Mouse (Mus musculus) forebrain, embryonic 13.5 days (tissue): ENCODE data around the gene Hist1h4d. TPM values are rescaled to one million over a fixed set of nuclear protein-coding genes. Genes with fewer than 3 reads are reported as not detected.
"Not testable (repeated sequence)": the region's sequence is repeated elsewhere in the genome, so short reads cannot be mapped to it uniquely, and the experiment has no call there.

ENCODE experiments used
- ATAC-seq: fragments of 200-750 bp; cut with Nextera tagmentation; 2 replicates; pipeline ENCODE4 v1.8.0; 2017
- H3K27ac ChIP-seq: fragments of 300-500 bp; sonication (generic); 2 replicates; pipeline ENCODE4 v1.5.1; 2015; ENCODE audit warnings: inconsistent platforms, mild to moderate bottlenecking, moderate library complexity
- H3K27me3 ChIP-seq: fragments of 300-500 bp; sonication (generic); 2 replicates; pipeline ENCODE4 v1.6.1; 2015; ENCODE audit warnings: mild to moderate bottlenecking, inconsistent platforms
- H3K36me3 ChIP-seq: fragments of 300-500 bp; sonication (generic); 2 replicates; pipeline ENCODE4 v1.6.1; 2015; ENCODE audit warnings: mild to moderate bottlenecking, inconsistent platforms; ENCODE audit not compliant: poor library complexity, severe bottlenecking
- H3K4me1 ChIP-seq: fragments of 300-500 bp; sonication (generic); 2 replicates; pipeline ENCODE4 v1.6.1; 2015; ENCODE audit warnings: inconsistent platforms
- H3K4me2 ChIP-seq: fragments of 300-500 bp; sonication (generic); 2 replicates; pipeline ENCODE4 v1.6.1; 2015; ENCODE audit warnings: inconsistent platforms, mild to moderate bottlenecking, moderate library complexity
- H3K4me3 ChIP-seq: fragments of 300-500 bp; sonication (generic); 2 replicates; pipeline ENCODE4 v1.5.1; 2015; ENCODE audit warnings: mild to moderate bottlenecking, inconsistent platforms
- H3K9ac ChIP-seq: fragments of 300-500 bp; sonication (generic); 2 replicates; pipeline ENCODE4 v1.6.1; 2015; ENCODE audit warnings: mild to moderate bottlenecking, inconsistent platforms
- H3K9me3 ChIP-seq: fragments of 300-500 bp; sonication (generic); replicated peaks from 2 replicates; pipeline ENCODE4 v1.6.1; 2016; ENCODE audit warnings: inconsistent platforms
- WGBS: fragments of 180-500 bp; shearing (Covaris S2); methylation state at CpG from one replicate; pipeline ENCODE4 v1.1.7; 2015; 5-methylcytosine and 5-hydroxymethylcytosine counted together
- polyA plus RNA-seq: library from polyadenylated mRNA; unstranded; fragments of >200 nt; fragmentation: Nextera tagmentation; extraction: Ambion mirVana; gene quantifications from 2 replicates; pipeline ENCODE4 v1.2.1, GENCODE M21; 2015

Gene Hist1h4d
- polyA plus RNA-seq, 1 experiment from 2014 or later, result 172 TPM

GRCm38 (mm10) chr13:23571022-23571503 is 10.3 kb upstream of the Hist1h4d start, which contains the start of the genes Hist1h2ae and Hist1h2bg:
Hist1h2ae (minus strand) TSS chr13:23571220.
Hist1h2bg (plus strand) TSS chr13:23571396.
- Histone ChIP-seq H3K9ac (peak within 1 kb of the TSS; percentile 86), H3K4me1 (peaks cover 23% of the 10 kb centered on the region), H3K36me3 (no peaks in the 10 kb centered on the region), H3K27me3 (no peaks in the 10 kb centered on the region), H3K27ac (peak within 1 kb of the TSS; percentile 97), H3K9me3 (no peaks in the 10 kb centered on the region), H3K4me2 (peak within 1 kb of the TSS; percentile 75), H3K4me3 (peak within 1 kb of the TSS; percentile 51)
- ATAC-seq, result peak; percentile 90
- WGBS, result under 1% methylated on average over 18 of the region's 18 CpGs

GRCm38 (mm10) chr13:23571504-23572217 is 9.7 kb upstream of the Hist1h4d start:
- ATAC-seq, H3K9me3 ChIP-seq, H3K27me3 ChIP-seq, H3K36me3 ChIP-seq: not testable (repeated sequence)
- peaks cover 29% of the 10 kb centered on the region for H3K4me1 ChIP-seq
- peak overlapping the region; percentile 86 for H3K9ac ChIP-seq
- WGBS, result under 1% methylated on average over 12 of the region's 34 CpGs
- peak overlapping the region; percentile 75 for H3K4me2 ChIP-seq
- peak overlapping the region; percentile 51 for H3K4me3 ChIP-seq
- H3K27ac ChIP-seq, result peak overlapping the region; percentile 97

DNA sequence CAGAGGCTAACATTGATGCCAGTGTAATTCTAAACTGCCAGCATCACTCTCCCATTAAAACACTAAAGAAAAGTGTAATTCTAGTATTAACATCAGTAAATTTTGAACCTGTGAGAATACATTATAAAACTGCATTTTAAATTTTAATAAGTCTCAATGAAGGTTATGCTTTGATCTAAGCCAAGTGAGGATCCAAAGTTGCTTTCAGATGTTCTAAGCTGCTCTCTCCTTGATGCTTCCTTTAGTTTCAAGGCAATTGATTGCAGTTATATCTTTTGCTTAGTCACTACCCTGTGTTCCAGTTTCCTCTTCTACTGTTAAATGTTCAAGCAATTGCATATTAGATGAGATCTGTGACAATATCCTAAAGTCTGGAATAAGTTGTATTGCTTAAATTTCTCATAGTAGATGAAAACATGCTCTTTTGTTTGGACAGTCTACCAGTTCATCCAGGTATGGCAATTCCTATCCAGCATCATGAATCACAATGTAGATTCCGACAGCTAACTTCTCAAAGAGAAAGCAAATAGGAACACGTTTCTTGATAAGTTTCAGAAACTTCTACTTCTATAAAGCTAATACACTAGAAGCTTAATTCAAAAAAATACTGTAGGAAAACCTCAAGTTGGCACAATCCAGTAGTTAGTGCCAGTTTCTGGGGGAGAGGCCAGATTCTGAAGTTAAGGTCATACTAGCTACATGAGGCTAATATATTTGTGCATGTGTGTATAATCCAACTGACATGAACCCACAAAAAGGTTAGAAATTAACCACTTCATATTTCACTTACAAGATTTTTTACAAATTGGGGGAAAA is 9.0 kb upstream of the Hist1h4d start:
- peaks cover 37% of the 10 kb centered on the region for H3K4me1 ChIP-seq
- no peaks in the 10 kb centered on the region for H3K36me3 ChIP-seq
- H3K27ac ChIP-seq, result peak overlapping the region; percentile 97
- peak overlapping the region; percentile 86 for H3K9ac ChIP-seq
- WGBS, result 36% methylated on average over 2 of the region's 2 CpGs
- peak overlapping the region; percentile 51 for H3K4me3 ChIP-seq
- no peaks in the 10 kb centered on the region for H3K9me3 ChIP-seq
- no peaks in the 10 kb centered on the region for H3K27me3 ChIP-seq
- peak overlapping the region; percentile 75 for H3K4me2 ChIP-seq
- ATAC-seq, result no peak

DNA sequence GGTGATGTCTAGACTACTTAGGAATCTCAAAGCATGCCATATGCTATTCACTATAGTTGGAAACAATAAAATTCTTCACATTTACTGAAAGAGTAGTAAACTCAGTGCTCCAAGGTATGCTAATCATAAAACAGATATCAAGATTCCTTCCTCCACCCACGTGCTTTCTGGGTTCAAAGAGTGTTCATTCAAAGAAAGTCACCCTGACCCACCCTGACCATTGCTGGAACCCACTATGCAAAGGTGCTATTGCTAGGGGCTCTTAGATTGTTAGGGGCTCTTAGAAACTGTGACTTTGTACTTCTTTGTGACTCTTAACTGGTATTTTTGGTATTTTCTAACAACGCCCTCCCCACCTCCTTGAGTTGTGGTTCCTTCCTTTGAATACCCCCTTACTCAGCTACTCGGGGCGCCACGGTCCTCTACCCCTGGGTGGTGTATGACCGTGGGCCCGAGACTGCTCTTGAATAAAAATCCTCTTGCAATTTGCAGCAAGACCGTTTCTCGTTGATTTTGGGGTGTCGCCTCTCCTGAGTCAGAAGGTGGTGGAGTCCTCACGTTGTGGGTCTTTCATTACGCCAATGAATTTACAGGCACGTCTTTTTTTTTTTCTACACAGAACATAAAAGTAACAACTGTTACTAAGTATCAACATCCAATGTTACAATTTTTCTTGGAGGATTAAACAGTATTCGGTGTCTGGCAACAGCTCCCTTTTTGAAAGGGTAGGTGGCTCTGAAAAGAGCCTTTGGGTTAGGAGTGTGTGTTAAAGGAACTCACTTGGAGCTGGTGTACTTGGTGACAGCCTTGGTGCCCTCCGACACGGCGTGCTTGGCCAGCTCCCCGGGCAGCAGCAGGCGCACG is 8.1 kb upstream of the Hist1h4d start:
- H3K9me3 ChIP-seq, H3K27me3 ChIP-seq, H3K36me3 ChIP-seq, ATAC-seq: not testable (repeated sequence)
- Histone ChIP-seq H3K27ac (peak overlapping the region; percentile 97), H3K4me2 (peak overlapping the region; percentile 75), H3K9ac (peak overlapping the region; percentile 86), H3K4me3 (peak overlapping the region; percentile 51), H3K4me1 (peaks cover 37% of the 10 kb centered on the region)
- WGBS, result 8% methylated on average over 20 of the region's 20 CpGs

DNA sequence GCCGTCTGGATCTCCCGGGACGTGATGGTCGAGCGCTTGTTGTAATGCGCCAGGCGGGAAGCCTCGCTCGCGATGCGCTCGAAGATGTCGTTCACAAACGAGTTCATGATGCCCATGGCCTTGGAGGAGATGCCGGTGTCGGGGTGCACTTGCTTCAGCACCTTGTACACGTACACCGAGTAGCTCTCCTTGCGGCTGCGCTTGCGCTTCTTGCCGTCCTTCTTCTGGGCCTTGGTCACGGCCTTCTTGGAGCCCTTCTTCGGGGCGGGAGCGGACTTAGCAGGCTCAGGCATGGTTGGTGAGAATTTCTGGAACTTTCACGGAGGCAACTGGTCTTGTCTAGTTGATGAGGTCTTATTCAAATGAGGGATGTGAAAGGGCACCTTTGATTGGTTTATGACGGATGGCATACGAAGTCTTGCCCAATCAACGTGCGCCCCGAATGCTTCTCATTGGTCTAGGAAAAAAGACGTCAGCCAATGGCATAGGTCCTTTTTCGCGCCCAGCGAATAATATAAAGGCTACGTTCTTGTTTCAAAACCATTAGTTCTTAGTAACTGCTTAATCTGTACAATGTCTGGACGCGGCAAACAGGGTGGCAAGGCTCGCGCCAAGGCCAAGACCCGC is 7.4 kb upstream of the Hist1h4d start, which contains the start of the genes Hist1h2bf and Hist1h2ad:
Hist1h2bf (minus strand) TSS at position 299 of the 627 bp plus-strand sequence.
Hist1h2ad (plus strand) TSS at position 484 of the 627 bp plus-strand sequence.
- peaks cover 37% of the 10 kb centered on the region for H3K4me1 ChIP-seq
- H3K4me3 ChIP-seq, result peak within 1 kb of the TSS; percentile 51
- peak within 1 kb of the TSS; percentile 75 for H3K4me2 ChIP-seq
- H3K27ac ChIP-seq, result peak within 1 kb of the TSS; percentile 97
- peak; percentile 93 for ATAC-seq
- not testable (repeated sequence) for H3K27me3 ChIP-seq, H3K36me3 ChIP-seq, H3K9me3 ChIP-seq
- peak within 1 kb of the TSS; percentile 86 for H3K9ac ChIP-seq
- under 1% methylated on average over 25 of the region's 42 CpGs for WGBS

DNA sequence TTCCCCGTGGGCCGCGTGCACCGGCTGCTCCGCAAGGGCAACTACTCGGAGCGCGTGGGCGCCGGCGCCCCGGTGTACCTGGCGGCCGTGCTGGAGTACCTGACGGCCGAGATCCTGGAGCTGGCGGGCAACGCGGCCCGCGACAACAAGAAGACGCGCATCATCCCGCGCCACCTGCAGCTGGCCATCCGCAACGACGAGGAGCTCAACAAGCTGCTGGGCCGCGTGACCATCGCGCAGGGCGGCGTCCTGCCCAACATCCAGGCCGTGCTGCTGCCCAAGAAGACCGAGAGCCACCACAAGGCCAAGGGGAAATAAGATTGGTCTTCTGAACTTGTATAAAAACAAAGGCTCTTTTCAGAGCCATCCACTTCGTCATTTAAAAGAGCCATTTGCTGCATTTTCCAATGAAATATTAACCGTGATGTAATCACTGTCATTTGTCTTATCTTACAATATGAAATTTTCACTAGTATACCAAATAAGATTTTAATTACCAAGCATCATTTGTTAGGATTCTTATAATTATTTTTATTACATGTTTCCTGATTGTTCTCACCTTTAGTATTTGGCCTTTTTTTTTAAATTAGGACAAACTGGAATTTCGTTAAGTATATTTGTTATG is 6.7 kb upstream of the Hist1h4d start:
- peak overlapping the region; percentile 97 for H3K27ac ChIP-seq
- H3K36me3 ChIP-seq, ATAC-seq, H3K27me3 ChIP-seq, H3K9me3 ChIP-seq: not testable (repeated sequence)
- peak overlapping the region; percentile 75 for H3K4me2 ChIP-seq
- H3K4me1 ChIP-seq, result peaks cover 37% of the 10 kb centered on the region
- 0% methylated on average over 12 of the region's 39 CpGs for WGBS
- peak overlapping the region; percentile 51 for H3K4me3 ChIP-seq
- peak overlapping the region; percentile 65 for H3K9ac ChIP-seq

DNA sequence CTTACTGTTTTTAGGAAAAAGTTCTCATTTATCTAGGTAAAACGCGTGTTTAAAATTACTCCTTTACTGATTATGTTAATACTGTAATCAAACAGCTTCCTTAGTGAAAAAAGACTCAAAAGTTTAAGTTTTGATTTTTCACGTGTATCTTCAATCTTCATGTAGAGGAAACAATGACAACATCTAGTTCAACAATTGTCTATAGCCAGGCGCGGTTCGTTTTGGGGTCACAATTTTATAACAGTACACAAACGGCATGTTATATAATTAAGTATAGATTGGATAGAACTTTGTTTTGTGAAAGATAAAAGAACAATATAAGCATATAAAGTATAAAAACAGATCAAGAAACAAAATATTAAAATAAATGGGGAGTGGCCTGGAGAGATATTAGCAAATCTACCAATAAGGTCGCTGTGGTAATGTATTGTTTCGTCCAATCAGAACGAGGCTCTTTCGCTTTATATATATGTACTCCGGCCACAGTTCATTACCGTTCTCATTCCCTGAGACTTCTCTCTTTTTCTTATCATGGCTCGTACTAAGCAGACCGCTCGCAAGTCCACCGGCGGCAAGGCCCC is 6.0 kb upstream of the Hist1h4d start, which contains the start of gene Hist1h3d:
Hist1h3d (plus strand) TSS at position 493 of the 581 bp plus-strand sequence.
- H3K36me3 ChIP-seq, result no peaks in the 10 kb centered on the region
- H3K9me3 ChIP-seq, result no peaks in the 10 kb centered on the region
- peak within 1 kb of the TSS; percentile 91 for H3K27ac ChIP-seq
- H3K4me1 ChIP-seq, result peaks cover 33% of the 10 kb centered on the region
- peak within 1 kb of the TSS; percentile 74 for H3K4me2 ChIP-seq
- WGBS, result under 1% methylated on average over 17 of the region's 18 CpGs
- ATAC-seq, result peak; percentile 59
- peak within 1 kb of the TSS; percentile 82 for H3K9ac ChIP-seq
- no peaks in the 10 kb centered on the region for H3K27me3 ChIP-seq
- H3K4me3 ChIP-seq, result peak within 1 kb of the TSS; percentile 48

DNA sequence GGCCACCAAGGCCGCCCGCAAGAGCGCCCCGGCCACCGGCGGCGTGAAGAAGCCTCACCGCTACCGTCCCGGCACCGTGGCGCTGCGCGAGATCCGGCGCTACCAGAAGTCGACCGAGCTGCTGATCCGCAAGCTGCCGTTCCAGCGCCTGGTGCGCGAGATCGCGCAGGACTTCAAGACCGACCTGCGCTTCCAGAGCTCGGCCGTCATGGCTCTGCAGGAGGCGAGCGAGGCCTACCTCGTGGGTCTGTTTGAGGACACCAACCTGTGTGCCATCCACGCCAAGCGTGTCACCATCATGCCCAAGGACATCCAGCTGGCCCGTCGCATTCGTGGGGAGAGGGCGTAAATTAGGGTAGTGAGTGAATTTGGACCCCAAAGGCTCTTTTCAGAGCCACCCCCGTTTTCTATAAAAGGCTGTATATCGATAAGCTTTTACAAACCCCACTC is 5.5 kb upstream of the Hist1h4d start:
- Histone ChIP-seq H3K4me2 (peak overlapping the region; percentile 74), H3K4me3 (peak overlapping the region; percentile 48), H3K9ac (peak overlapping the region; percentile 82), H3K27ac (peak overlapping the region; percentile 91), H3K4me1 (peaks cover 32% of the 10 kb centered on the region)
- WGBS, result 0% methylated on average over 9 of the region's 40 CpGs
- H3K9me3 ChIP-seq, ATAC-seq, H3K36me3 ChIP-seq, H3K27me3 ChIP-seq: not testable (repeated sequence)

DNA sequence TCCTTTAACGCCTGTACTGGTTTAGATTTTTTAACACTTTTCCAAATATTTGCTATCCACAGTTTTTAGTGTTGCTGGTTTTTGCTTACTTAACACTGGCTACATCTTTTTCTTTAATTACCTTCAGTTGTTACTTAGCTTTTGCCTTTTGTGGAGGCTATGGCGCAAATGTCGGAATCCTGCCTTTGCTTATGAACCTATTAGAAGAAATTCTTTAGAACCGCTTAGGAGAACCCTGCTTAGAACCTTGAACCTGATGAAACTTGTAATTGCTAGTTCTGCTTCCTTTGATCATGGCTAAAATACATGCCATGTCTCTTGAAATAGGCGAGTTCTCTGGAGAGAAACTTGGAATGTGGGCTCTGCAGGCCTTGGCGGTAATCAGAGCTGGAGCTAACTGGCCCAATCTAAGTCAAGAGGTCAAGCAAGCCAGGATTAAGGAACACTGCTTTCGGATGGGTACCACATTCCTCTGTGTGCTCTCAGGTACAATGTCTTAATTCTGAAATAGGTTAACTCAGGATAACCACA is 5.0 kb upstream of the Hist1h4d start:
- WGBS, result 2% methylated on average over 7 of the region's 7 CpGs
- Histone ChIP-seq H3K27ac (peak overlapping the region; percentile 91), H3K27me3 (no peaks in the 10 kb centered on the region), H3K4me1 (peaks cover 32% of the 10 kb centered on the region), H3K9me3 (no peaks in the 10 kb centered on the region), H3K4me3 (peak overlapping the region; percentile 48), H3K36me3 (no peaks in the 10 kb centered on the region), H3K9ac (peak overlapping the region; percentile 82), H3K4me2 (peak overlapping the region; percentile 74)
- no peak for ATAC-seq

GRCm38 (mm10) chr13:23576906-23577639 is 4.3 kb upstream of the Hist1h4d start:
- Histone ChIP-seq H3K27me3 (no peaks in the 10 kb centered on the region), H3K27ac (peak overlapping the region; percentile 91), H3K36me3 (no peaks in the 10 kb centered on the region), H3K9ac (peak overlapping the region; percentile 82), H3K4me3 (peak overlapping the region; percentile 48), H3K4me1 (peaks cover 35% of the 10 kb centered on the region), H3K4me2 (peak overlapping the region; percentile 74), H3K9me3 (no peaks in the 10 kb centered on the region)
- 41% methylated on average over 6 of the region's 6 CpGs for WGBS
- no peak for ATAC-seq
